9 mouse cellular contexts compared by ENCODE assay signal in genomic region chr13:23885540-23885939, GRCm38 (mm10). TPM values are rescaled to one million over a fixed set of nuclear protein-coding genes. Genes with fewer than 3 reads are reported as not detected.
DNase-seq lines count a peak whose midpoint lies in the region; ATAC-seq and TF ChIP-seq lines count a peak whose summit lies in the region.
"Had no signal": no experiment of that assay in that cellular context is flagged by ENCODE, and none has a peak within 500 bp of the region (broad histone marks: within the 10 kb centered on the region; RNA-seq: fewer than 3 reads in every experiment).

No protein-coding gene starts in this region.

- H3K9ac ChIP-seq in midbrain, embryonic 15.5 days: no peak overlapping the region
- no peak overlapping the region for H3K9ac ChIP-seq in liver, embryonic 14.5 days (replicated peaks)
- H3K9ac ChIP-seq: hindbrain, embryonic 15.5 days had no signal

- peak; percentile 41 for DNase-seq in adrenal gland, postnatal 14 days
- DNase-seq in adrenal gland, postnatal 4 days (ENCODE audit: low spot score in 2 of 2): no peak
- peak; percentile 31 for DNase-seq in midbrain, embryonic 10.5 days (ENCODE audit: low spot score)
- peak in 2 of 3 experiments; percentile 22 to 30 for DNase-seq in liver, embryonic 14.5 days (ENCODE audit: low read depth in 3 of 3, low spot score in 3 of 3)
- peak; percentile 53 for DNase-seq in thymus, postnatal 0 days (ENCODE audit: low spot score)
- DNase-seq in ovary, postnatal 14 days (ENCODE audit: low spot score): no peak
- DNase-seq in frontal cortex, postnatal 25 days (ENCODE audit: low spot score in 2 of 2): no peak

- no peaks in the 10 kb centered on the region for H3K36me3 ChIP-seq in midbrain, embryonic 10.5 days
- H3K36me3 ChIP-seq in midbrain, embryonic 15.5 days (replicated peaks): no peaks in the 10 kb centered on the region
- no peaks in the 10 kb centered on the region for H3K36me3 ChIP-seq in liver, embryonic 14.5 days (replicated peaks; ENCODE audit: control insufficient read depth, insufficient read depth, low read depth)
- H3K36me3 ChIP-seq: hindbrain, embryonic 15.5 days had no signal

- 37% methylated on average over 2 of the region's 2 CpGs for WGBS in midbrain, embryonic 10.5 days
- WGBS in midbrain, embryonic 15.5 days: 31% methylated on average over 2 of the region's 2 CpGs
- WGBS in liver, embryonic 14.5 days (ENCODE audit: insufficient replicate concordance): 6% methylated on average over 2 of the region's 2 CpGs

- H3K27ac ChIP-seq in midbrain, embryonic 10.5 days (replicated peaks): no peak overlapping the region
- H3K27ac ChIP-seq in midbrain, embryonic 15.5 days: no peak overlapping the region
- no peak overlapping the region for H3K27ac ChIP-seq in liver, embryonic 14.5 days
- H3K27ac ChIP-seq: hindbrain, embryonic 15.5 days had no signal

- H3K4me1 ChIP-seq in midbrain, embryonic 10.5 days: peaks cover 10% of the 10 kb centered on the region; the same call in 1 of the 2 replicates
- no peaks in the 10 kb centered on the region for H3K4me1 ChIP-seq in midbrain, embryonic 15.5 days
- peaks cover 0 to 7% of the 10 kb centered on the region in 2 experiments; a peak in 1 of 4 replicates for H3K4me1 ChIP-seq in liver, embryonic 14.5 days (replicated peaks; ENCODE audit: control insufficient read depth in 2 of 2, insufficient read depth in 2 of 2, low read length in 1 of 2)
- H3K4me1 ChIP-seq: hindbrain, embryonic 15.5 days had no signal

- no peaks in the 10 kb centered on the region for H3K27me3 ChIP-seq in midbrain, embryonic 10.5 days (ENCODE audit: low read depth, poor library complexity, severe bottlenecking)
- no peaks in the 10 kb centered on the region for H3K27me3 ChIP-seq in midbrain, embryonic 15.5 days (replicated peaks)
- no peaks in the 10 kb centered on the region for H3K27me3 ChIP-seq in liver, embryonic 14.5 days (ENCODE audit: control insufficient read depth, insufficient read depth, low read length)
- H3K27me3 ChIP-seq: hindbrain, embryonic 15.5 days had no signal

- no peaks in the 10 kb centered on the region for H3K9me3 ChIP-seq in midbrain, embryonic 10.5 days (replicated peaks)
- H3K9me3 ChIP-seq in midbrain, embryonic 15.5 days: no peaks in the 10 kb centered on the region
- no peaks in the 10 kb centered on the region for H3K9me3 ChIP-seq in liver, embryonic 14.5 days (ENCODE audit: control insufficient read depth, low read length)
- H3K9me3 ChIP-seq: hindbrain, embryonic 15.5 days had no signal

- no peak for ATAC-seq in midbrain, embryonic 15.5 days (replicated peaks)
- ATAC-seq in liver, embryonic 14.5 days (ENCODE audit: insufficient read depth): no peak

- no peak overlapping the region for H3K4me2 ChIP-seq in midbrain, embryonic 15.5 days
- no peak overlapping the region for H3K4me2 ChIP-seq in liver, embryonic 14.5 days (ENCODE audit: low read depth)
- H3K4me2 ChIP-seq: hindbrain, embryonic 15.5 days had no signal

- no peak for TF ChIP-seq EP300 in liver, embryonic 14.5 days (IDR thresholded peaks at IDR 0.05; ENCODE audit: low read depth)

- no peak overlapping the region for H3K4me3 ChIP-seq in midbrain, embryonic 10.5 days
- no peak overlapping the region for H3K4me3 ChIP-seq in midbrain, embryonic 15.5 days
- H3K4me3 ChIP-seq in liver, embryonic 14.5 days (ENCODE audit: insufficient read depth in 1 of 2, low read depth in 2 of 2, low read length in 2 of 2): no peak overlapping the region
- H3K4me3 ChIP-seq: hindbrain, embryonic 15.5 days had no signal

- TF ChIP-seq CTCF in liver, embryonic 14.5 days (IDR thresholded peaks at IDR 0.05; ENCODE audit: low read depth): peak; percentile 64

RNA-seq across cellular contexts. Expression of gene Slc17a1, which starts 18.0 kb away (rescaled TPM):
- total RNA-seq in adrenal gland, postnatal 14 days (2021): 1.1 TPM in 1 of 2 replicates, not detected in the other
- 1 to 10 TPM in 1 of 2 experiments, under 1 TPM in 1; 0.37 to 5.1 TPM for total RNA-seq in adrenal gland, postnatal 4 days (2021)
- polyA plus RNA-seq in midbrain, embryonic 10.5 days (2016; fragmentation: Nextera tagmentation; extraction: Ambion mirVana): not detected in 2 replicates
- not detected in 2 replicates for polyA plus RNA-seq in midbrain, embryonic 15.5 days (2015; fragmentation: Nextera tagmentation; extraction: Ambion mirVana)
- polyA plus RNA-seq in liver, embryonic 14.5 days (2012; rRNA removed): 0.11 and 0.12 TPM in 2 replicates
- 0.08 and 0.25 TPM in 2 replicates for polyA plus RNA-seq in liver, embryonic 14.5 days (2014; fragmentation: Nextera tagmentation; extraction: Ambion mirVana)
- polyA plus RNA-seq in thymus, postnatal 0 days (2015; fragmentation: Nextera tagmentation; extraction: Ambion mirVana): 0.09 and 0.13 TPM in 2 replicates
- polyA plus RNA-seq: hindbrain, embryonic 15.5 days had no signal

RNA-seq across cellular contexts. Expression of gene Slc17a4, which starts 29.3 kb away (rescaled TPM):
- total RNA-seq in adrenal gland, postnatal 14 days (2021): 0.45 and 4.8 TPM in 2 replicates
- total RNA-seq in adrenal gland, postnatal 4 days (2021): 1 to 10 TPM; 1.4 to 1.8 TPM
- not detected in 2 replicates for polyA plus RNA-seq in midbrain, embryonic 10.5 days (2016; fragmentation: Nextera tagmentation; extraction: Ambion mirVana)
- not detected in 2 replicates for polyA plus RNA-seq in midbrain, embryonic 15.5 days (2015; fragmentation: Nextera tagmentation; extraction: Ambion mirVana)
- polyA plus RNA-seq in liver, embryonic 14.5 days (2012; rRNA removed): 0.02 and 0.03 TPM in 2 replicates
- polyA plus RNA-seq in liver, embryonic 14.5 days (2014; fragmentation: Nextera tagmentation; extraction: Ambion mirVana): 0.04 and 0.08 TPM in 2 replicates
- polyA plus RNA-seq in thymus, postnatal 0 days (2015; fragmentation: Nextera tagmentation; extraction: Ambion mirVana): 0.10 and 0.23 TPM in 2 replicates
- polyA plus RNA-seq: hindbrain, embryonic 15.5 days had no signal

RNA-seq across cellular contexts. Expression of gene Slc17a3, which starts 46.3 kb away (rescaled TPM):
- 0.38 and 4.4 TPM in 2 replicates for total RNA-seq in adrenal gland, postnatal 14 days (2021)
- total RNA-seq in adrenal gland, postnatal 4 days (2021): 1 to 10 TPM; 3.3 to 4.8 TPM
- polyA plus RNA-seq in midbrain, embryonic 10.5 days (2016; fragmentation: Nextera tagmentation; extraction: Ambion mirVana): not detected in 2 replicates
- not detected in 2 replicates for polyA plus RNA-seq in midbrain, embryonic 15.5 days (2015; fragmentation: Nextera tagmentation; extraction: Ambion mirVana)
- polyA plus RNA-seq in liver, embryonic 14.5 days (2012; rRNA removed): 3.8 TPM in 2 replicates
- 4.7 and 6.1 TPM in 2 replicates for polyA plus RNA-seq in liver, embryonic 14.5 days (2014; fragmentation: Nextera tagmentation; extraction: Ambion mirVana)
- polyA plus RNA-seq in thymus, postnatal 0 days (2015; fragmentation: Nextera tagmentation; extraction: Ambion mirVana): not detected in 2 replicates
- polyA plus RNA-seq: hindbrain, embryonic 15.5 days had no signal

RNA-seq across cellular contexts. Expression of gene Hist1h2ba, which starts 48.4 kb away (rescaled TPM):
- total RNA-seq in adrenal gland, postnatal 14 days (2021): not detected in 2 replicates
- total RNA-seq in adrenal gland, postnatal 4 days (2021): not detected
- not detected in 2 replicates for polyA plus RNA-seq in midbrain, embryonic 10.5 days (2016; fragmentation: Nextera tagmentation; extraction: Ambion mirVana)
- polyA plus RNA-seq in midbrain, embryonic 15.5 days (2015; fragmentation: Nextera tagmentation; extraction: Ambion mirVana): not detected in 2 replicates
- polyA plus RNA-seq in liver, embryonic 14.5 days (2012; rRNA removed): not detected in 2 replicates
- not detected in 2 replicates for polyA plus RNA-seq in liver, embryonic 14.5 days (2014; fragmentation: Nextera tagmentation; extraction: Ambion mirVana)
- polyA plus RNA-seq in thymus, postnatal 0 days (2015; fragmentation: Nextera tagmentation; extraction: Ambion mirVana): not detected in 2 replicates
- polyA plus RNA-seq: hindbrain, embryonic 15.5 days had no signal

RNA-seq across cellular contexts. Expression of gene Hist1h2aa, which starts 48.7 kb away (rescaled TPM):
- not detected in 2 replicates for total RNA-seq in adrenal gland, postnatal 14 days (2021)
- not detected for total RNA-seq in adrenal gland, postnatal 4 days (2021)
- not detected in 2 replicates for polyA plus RNA-seq in midbrain, embryonic 10.5 days (2016; fragmentation: Nextera tagmentation; extraction: Ambion mirVana)
- not detected in 2 replicates for polyA plus RNA-seq in midbrain, embryonic 15.5 days (2015; fragmentation: Nextera tagmentation; extraction: Ambion mirVana)
- not detected in 2 replicates for polyA plus RNA-seq in liver, embryonic 14.5 days (2012; rRNA removed)
- not detected in 2 replicates for polyA plus RNA-seq in liver, embryonic 14.5 days (2014; fragmentation: Nextera tagmentation; extraction: Ambion mirVana)
- polyA plus RNA-seq in thymus, postnatal 0 days (2015; fragmentation: Nextera tagmentation; extraction: Ambion mirVana): not detected in 2 replicates
- polyA plus RNA-seq: hindbrain, embryonic 15.5 days had no signal

Comparison
In these comparisons a context has a peak if more than half of its experiments do, and no peak if none do; other contexts are left out.
1. DNase-seq: peak in adrenal gland, postnatal 14 days (single experiment), midbrain, embryonic 10.5 days (single experiment), liver, embryonic 14.5 days (2 of 3) and thymus, postnatal 0 days (single experiment); none in adrenal gland, postnatal 4 days (0 of 2), ovary, postnatal 14 days (single experiment) and frontal cortex, postnatal 25 days (0 of 2).